Mouse (Mus musculus) layer of hippocampus, postnatal 10 days (tissue): Measurements from ENCODE around the gene Kctd6. TPM values are rescaled to one million over a fixed set of nuclear protein-coding genes. Genes with fewer than 3 reads are reported as not detected.

Source experiments
- DNase-seq, 2 experiments: peaks; one replicate each; pipeline ENCODE4 v3.0.0; 2021; ENCODE audit warnings: low spot score in 2 of 2
- total RNA-seq, 2 experiments: library from RNA; stranded (reverse); gene quantifications; 2 replicates each; pipeline ENCODE4 v1.2.3; 2021

The Kctd6 gene
- total RNA-seq, 2 experiments from 2014 or later, result 33.4 to 36.3 TPM

GRCm38 (mm10) chr14:8214299-8215207 lies 613 bp downstream of the Kctd6 start:
- peak; percentile 76 to 85 for DNase-seq

GRCm38 (mm10) chr14:8215208-8215778 lies 1.4 kb downstream of the Kctd6 start:
- no peak for DNase-seq

GRCm38 (mm10) chr14:8216100-8216499 lies 2.2 kb downstream of the Kctd6 start:
- DNase-seq, result no peak

- DNase-seq, result no peak
Measured at GRCm38 (mm10) chr14:8218238-8218637, 4.3 kb downstream of the Kctd6 start.

- no peak for DNase-seq
Measured at GRCm38 (mm10) chr14:8218730-8219380, 4.9 kb downstream of the Kctd6 start.

GRCm38 (mm10) chr14:8219876-8220275 lies 5.9 kb downstream of the Kctd6 start:
- DNase-seq, result no peak

- no peak for DNase-seq
Measured at GRCm38 (mm10) chr14:8220306-8220705, 6.4 kb downstream of the Kctd6 start.

- no peak for DNase-seq
Measured at GRCm38 (mm10) chr14:8220912-8221311, 7.0 kb downstream of the Kctd6 start.

- no peak for DNase-seq
Measured at GRCm38 (mm10) chr14:8222561-8222960, 8.6 kb downstream of the Kctd6 start.

GRCm38 (mm10) chr14:8223506-8224293 lies 9.8 kb downstream of the Kctd6 start:
- no peak for DNase-seq

GRCm38 (mm10) chr14:8224805-8225204 lies 10.9 kb downstream of the Kctd6 start:
- DNase-seq, result no peak

- DNase-seq, result no peak
Measured at GRCm38 (mm10) chr14:8229367-8230019, 15.6 kb downstream of the Kctd6 start.

GRCm38 (mm10) chr14:8232155-8232910 lies 18.4 kb downstream of the Kctd6 start:
- no peak for DNase-seq

GRCm38 (mm10) chr14:8233252-8233651 lies 19.3 kb downstream of the Kctd6 start:
- DNase-seq, result no peak

GRCm38 (mm10) chr14:8241816-8242215 lies 27.9 kb downstream of the Kctd6 start:
- no peak for DNase-seq

GRCm38 (mm10) chr14:8242388-8242920 lies 28.5 kb downstream of the Kctd6 start:
- DNase-seq, result peak; percentile 60 to 69

- no peak for DNase-seq
Measured at GRCm38 (mm10) chr14:8243136-8243888, 29.4 kb downstream of the Kctd6 start.

- DNase-seq, result no peak
Measured at GRCm38 (mm10) chr14:8244211-8244611, 30.3 kb downstream of the Kctd6 start.

- DNase-seq, result no peak
Measured at GRCm38 (mm10) chr14:8246878-8247277, 32.9 kb downstream of the Kctd6 start.
